Mouse (Mus musculus) megakaryocyte-erythroid progenitor cell, adult 5-6 weeks (primary cell): Measurements from ENCODE around the gene Ddx10. TPM values are rescaled to one million over a fixed set of nuclear protein-coding genes. Genes with fewer than 3 reads are reported as not detected.

Experiments
- ATAC-seq: replicated peaks from 2 replicates; pipeline ENCODE4 v1.8.0; 2016; ENCODE audit warnings: mild to moderate bottlenecking, inconsistent platforms; ENCODE audit not compliant: severe bottlenecking, poor library complexity, low FRiP score, low TSS enrichment
- total RNA-seq, 2 experiments: library from RNA; stranded (forward) in 1 of 2; stranded (reverse) in 1 of 2; fragments of 200-1000, 215-1000 nt in 1 of 2; fragments of >200 nt in 1 of 2; fragmentation: Nextera tagmentation in 1 of 2; gene quantifications; 2 replicates each; pipeline ENCODE4 v1.2.3; 2014 to 2017

The Ddx10 gene
- total RNA-seq (2014; fragmentation: Nextera tagmentation) (35.9 and 49.9 TPM in 2 replicates), total RNA-seq (2017) (117 TPM in 2 replicates)

DNA sequence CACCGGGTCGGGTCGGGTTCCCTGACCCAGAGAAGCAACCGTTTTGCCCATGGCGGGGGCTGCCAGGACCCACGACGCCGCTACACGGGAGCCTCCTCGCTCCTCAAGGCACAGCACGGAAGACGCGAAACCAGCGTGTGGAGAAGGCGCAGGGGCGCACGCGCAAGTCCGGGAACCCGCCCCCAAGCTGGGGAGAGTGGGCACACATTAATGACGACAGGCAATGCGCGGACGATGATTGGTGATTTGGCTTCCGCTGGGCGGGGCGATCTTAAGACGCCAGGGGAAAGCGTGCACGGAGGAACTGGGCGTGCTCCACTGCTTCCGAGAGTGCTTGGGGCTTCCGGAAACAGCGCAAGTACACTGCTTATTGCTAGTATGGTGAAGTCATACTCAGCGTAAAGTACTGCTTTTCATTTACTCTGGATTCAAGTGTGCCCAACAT lies at the start of gene Ddx10:
Gene Ddx10, minus strand, starts transcription at position 101 of the 445 bp plus-strand sequence.
- peak; percentile 100 for ATAC-seq

DNA sequence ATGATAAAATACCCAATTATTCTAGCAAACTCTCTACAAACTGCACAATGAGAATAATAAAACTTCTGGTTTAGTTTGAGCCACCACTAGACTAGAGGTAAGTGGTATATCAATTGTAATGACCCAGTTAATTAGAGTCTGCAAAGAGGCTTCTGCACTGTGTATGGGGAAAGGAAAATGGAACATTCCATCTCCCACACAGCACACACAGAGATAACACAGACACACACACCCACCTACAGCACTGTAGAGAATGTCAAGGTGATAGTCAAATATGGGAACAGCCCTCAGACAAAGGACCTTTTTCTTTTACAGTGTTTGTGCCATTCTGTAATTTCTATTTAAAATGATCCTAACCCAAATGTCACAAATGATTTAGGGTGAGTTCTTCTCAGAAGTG lies 45.0 kb upstream of the Ddx10 start:
- no peak for ATAC-seq

DNA sequence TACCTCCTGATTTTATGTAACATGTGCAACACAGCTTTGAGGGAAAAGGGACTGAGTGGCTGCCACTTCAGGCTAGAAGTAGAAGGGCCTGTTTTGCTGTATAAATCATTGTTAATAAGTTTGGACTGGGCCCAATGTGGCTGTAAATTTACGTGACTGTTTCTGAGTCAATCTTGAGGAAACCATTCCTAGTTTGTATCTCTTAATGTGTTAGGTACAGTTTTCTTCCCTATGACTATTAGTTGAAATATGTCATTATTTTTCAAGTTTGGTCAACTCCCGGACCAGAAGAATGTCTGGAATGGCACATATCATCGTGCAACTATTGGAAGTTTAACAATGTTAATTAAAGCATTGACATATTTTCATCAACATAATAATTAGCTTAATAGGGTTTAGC lies 42.2 kb upstream of the Ddx10 start:
- ATAC-seq, result no peak

DNA sequence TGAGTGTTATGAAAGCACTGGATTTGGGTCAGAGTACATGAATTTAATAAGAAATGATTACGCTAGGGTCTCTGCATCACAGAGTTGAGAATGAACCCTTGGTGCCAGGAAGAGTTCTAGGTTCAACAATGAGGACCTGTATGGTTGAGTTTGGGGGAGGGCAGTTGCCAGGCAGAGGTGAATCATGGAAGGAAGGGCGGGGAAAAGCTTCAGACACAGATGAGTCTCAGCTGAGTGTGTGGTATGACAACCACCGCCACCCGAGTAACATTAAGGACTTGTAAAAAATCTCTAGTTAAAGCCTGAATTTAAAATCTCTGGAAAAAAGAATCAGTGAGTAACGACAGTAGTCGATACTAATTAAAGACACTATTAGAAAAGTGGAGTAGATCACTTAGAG lies 38.9 kb upstream of the Ddx10 start:
- no peak for ATAC-seq

DNA sequence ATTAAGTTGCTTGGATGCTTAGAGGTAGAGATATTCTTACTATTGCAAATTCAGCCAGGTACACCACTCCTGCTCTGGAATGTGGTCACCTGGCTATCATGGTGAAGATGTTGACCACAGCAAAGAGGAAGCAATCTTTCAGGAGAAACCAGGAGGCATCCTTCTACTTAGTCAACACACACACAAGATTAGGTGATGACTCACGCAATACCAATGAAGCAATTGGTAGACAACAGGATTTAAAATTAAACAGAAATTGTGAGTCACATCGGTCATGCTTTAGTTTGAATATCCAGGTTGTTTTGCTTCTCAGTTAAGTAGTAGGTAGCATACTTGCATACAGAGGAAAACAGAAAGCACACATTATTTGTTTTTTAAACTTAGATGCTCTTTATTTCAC lies 31.1 kb upstream of the Ddx10 start:
- no peak for ATAC-seq

DNA sequence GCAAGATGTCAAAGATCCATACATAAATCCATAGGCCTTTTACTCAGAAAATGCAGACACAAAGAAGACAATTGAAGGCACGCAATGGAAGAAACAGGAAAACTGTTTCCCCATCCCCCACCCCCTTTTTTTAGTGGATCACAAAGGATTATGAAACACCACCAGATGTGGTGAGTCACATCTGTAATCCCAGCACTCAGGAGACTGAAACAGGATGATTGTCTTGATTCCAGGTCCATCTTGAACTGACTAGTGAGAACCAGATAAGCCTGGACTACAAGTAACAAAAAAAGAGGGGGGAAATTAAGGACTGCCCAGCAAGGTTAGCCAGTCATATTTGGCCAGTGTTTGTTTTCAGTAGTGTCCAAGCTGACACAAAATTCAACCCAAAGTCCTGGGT lies 28.5 kb upstream of the Ddx10 start:
- ATAC-seq, result no peak

DNA sequence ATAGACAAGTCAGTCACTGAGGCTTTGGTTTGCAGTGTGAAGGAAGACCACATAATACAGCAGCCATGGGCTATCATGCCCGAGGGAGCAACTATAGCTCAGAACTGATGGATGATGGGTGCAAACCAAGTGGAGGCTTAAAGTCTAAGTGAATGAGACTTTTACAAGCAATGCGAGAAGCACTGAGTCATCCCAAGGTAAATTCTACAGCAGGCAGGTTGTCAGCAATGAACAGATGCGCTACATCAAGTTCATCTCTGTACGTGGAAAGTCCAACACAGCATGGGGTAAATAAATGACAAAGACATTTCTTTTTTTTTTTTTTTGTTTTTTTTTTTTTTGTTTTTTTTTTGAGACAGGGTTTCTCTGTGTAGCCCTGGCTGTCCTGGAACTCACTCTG lies 24.9 kb upstream of the Ddx10 start:
- ATAC-seq, result no peak

DNA sequence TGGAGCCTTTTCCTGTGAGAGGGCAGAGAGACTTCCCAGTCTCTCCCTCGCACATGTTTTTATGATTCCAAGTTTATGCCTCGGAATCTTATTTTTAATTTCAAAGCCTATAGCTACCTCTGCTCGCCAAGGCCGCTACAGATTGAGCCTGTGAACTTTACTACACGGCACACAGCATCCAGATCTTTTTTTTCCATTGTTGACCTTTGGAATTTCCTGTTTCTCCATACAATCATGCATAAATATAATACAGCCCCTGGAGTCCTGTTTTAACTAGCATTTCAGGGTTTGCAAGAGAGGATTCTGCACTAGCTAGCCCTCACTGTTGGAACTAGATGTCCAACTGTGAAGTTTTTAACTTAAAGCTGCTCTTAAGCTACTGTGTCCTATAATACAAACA lies 24.4 kb upstream of the Ddx10 start:
- no peak for ATAC-seq

DNA sequence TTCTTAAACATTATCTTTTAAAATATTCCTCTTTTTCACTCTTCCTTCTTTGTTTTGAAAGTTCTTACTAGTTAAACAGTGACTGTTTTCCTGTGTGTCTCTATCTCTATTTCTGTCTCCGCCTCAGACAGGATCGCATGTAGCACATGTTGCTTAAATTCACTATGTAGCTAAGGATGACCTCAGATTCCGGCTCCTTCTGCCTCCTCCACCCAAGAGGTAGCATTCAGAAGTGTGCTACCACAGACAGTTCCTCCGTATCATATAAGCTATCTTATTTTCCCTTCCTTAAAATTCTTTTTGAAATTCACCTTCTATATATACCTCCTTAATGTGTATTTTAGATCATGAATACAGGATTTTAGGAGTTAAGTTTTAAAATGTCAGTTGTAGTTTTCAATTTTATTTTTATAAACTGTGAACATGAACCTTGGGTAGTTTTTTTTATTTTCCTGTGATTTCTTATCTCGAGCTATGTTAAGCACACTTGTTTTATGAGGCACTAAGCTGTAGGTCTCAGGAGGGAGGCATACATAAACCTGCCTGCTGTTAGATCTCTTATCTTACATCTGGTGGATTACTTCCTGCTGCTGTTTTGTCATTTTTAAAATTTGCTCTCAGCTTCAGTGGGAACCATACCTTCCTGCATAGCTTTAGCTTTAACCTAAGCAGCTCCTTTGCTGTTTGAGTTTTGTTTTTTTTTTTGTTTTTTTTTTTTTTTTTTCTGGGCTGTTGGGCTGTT lies 23.6 kb upstream of the Ddx10 start:
- ATAC-seq, result no peak; the same call in 1 of the 2 replicates

DNA sequence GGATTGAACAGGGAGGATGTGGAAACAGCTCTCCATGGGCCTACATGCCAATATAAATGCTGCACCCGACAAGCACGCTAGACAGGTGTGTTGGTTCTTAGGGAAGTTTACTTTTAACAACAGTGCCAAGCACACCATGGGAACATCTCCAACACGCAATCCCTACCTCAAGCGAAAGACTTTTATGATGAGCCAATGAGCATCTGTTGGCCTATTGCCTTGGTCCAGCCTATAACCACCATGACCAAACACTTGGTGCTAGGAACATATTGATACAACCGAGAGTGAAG lies 21.6 kb upstream of the Ddx10 start:
- no peak for ATAC-seq

DNA sequence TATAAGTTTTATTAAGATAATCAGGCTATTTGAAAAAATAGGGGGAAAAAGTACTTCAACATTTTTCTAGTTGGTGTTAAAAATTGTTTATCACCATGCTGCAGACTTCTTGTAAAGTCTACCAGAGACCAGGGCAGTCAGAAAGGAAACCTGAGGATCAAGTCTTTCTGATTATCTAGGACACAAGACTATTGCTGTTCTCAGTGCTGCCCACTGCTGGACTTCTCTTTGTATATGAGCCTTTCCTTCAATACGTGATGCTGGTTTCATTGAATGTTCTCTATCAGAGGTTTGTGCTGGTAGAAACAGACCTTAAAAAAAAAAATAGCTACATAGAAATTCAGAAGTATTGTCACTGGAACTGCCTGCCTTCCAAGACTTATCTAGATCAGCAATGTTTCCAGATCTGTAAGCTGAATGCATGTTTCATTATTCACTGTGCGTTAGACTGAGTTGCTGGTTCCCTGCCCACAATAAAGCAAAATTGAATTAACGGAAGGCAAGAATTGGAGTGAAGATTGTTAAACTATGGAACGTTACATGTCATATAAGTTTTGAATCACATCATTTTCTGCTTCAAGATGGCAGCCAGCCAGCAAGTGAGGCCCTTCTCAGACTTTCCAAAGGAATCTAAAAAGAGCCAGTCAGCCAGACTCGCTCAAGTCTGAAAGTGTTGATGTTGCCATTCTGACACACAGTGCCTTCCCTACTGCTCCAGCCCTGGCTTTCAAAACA lies 21.0 kb upstream of the Ddx10 start:
- ATAC-seq, result peak; percentile 90

DNA sequence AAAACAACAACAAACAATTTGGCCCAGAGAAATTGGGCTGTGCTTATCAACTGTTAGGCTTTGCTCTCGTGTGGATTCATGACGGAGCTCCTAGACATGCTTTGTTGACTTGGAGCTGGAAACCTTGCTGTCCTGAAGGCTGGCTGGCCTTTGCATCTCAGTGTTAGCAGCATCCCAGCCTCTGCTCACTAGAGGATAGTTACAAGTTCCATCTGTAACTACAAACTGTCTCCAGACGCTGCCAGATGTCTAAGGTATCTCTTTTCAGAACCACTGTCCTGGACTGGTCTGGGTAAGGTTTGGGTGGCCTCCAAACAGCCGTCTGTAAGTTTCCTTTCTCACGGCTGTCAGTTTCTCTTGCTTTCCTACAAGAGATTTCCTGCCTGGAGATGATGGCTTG lies 20.2 kb upstream of the Ddx10 start:
- ATAC-seq, result no peak

DNA sequence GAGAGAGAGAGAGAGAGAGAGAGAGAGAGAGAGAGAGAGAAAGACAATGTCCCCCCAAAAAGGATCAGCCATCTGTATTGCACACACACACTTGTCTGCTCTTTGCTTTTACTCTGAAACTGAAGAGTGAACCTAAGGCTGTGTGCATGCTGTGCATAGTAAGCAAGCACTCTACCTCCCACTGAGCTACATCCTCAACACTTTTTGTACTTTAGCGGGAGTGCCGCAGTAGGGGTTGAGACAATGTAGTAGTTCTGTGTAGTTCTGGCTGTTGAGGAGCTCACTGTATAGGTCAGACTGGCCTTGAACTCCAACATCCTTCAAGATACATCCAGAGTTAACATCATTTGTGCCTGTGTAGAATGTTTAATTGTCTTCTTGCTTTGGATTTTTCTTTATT lies 17.7 kb upstream of the Ddx10 start:
- no peak for ATAC-seq

DNA sequence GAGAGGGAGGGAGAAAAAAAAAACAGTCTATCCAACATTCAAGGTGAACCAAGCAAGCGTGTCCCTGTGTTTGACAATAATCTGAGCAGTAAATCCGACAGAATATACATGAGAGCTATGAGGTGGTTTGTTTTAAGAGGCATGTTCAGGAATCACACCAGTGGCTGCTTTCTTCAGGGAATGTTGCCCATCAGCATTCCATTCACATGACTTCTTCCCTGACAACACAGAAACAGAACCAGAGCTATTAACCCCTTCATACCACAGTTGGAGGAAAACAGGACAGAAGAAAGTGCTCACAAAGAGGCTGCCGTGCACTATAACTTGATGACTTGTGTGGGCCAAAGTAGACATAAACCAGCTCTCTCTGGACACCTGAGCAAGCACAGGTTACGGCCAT lies 16.5 kb upstream of the Ddx10 start:
- no peak for ATAC-seq

DNA sequence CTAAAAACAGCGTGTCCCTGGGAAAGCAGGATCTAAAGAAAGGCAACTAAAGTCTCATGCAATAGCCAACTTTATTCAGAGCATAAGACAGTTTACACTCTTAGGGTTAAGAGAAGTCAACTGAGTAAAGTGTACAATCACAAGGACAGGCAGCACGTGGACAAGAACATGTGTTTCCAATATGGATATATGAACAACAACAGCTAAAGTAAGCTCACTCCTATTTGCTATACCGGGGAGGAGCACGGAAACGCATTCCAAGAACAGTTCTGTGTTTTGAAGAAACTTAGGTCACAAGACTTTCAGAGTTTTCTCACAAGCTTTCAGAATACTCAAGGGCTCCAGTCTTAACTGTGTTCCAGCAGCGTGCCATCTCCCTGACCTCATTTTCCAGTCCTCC lies 10.3 kb upstream of the Ddx10 start:
- ATAC-seq, result no peak

DNA sequence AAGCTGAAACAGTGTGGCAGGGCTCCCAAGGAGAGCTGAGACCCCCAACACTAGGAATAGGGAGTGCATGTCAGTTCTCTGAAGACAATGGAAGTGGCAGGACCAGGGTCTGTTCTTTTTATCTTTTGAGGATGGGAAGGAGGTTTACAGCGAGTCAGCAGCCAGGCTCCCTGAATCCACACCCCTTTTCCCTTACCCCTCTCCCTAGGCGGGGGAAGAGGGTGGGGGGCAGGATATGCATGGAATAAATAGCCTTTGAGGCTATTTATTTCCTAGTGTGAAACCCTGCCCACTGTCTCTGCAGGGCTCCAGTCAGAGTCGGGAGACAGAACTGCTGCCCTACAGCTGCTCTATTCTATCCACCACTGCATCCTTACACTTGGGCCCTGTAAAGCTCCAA lies 9.9 kb upstream of the Ddx10 start:
- no peak for ATAC-seq

DNA sequence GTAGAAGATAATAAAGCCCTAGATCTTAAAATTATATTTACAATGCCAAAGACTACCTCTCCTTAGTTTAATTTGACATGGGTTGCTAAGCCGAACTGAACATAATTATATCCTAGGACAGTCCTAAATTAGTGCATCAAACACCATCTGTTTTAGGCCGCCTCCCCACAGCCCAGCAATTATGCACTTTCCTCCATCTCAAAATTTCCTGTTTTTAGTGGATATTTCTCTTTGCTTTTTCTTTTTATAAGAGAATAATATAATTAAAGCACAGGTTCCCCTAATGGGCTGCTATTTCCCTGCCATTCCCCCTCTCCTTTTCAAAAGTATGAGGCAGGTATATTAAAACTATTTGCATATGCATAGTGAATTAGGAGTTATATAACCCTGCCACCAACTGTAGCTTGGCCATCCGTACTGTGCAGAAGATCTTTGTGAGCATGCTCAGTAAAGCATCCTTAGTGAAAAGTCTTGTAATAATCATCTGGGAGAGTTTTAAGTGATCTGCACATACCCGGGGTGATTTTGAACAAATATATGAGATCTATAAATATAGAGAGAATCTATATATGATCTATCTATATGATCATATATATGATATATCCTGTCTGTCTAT lies 8.9 kb upstream of the Ddx10 start:
- ATAC-seq, result no peak

DNA sequence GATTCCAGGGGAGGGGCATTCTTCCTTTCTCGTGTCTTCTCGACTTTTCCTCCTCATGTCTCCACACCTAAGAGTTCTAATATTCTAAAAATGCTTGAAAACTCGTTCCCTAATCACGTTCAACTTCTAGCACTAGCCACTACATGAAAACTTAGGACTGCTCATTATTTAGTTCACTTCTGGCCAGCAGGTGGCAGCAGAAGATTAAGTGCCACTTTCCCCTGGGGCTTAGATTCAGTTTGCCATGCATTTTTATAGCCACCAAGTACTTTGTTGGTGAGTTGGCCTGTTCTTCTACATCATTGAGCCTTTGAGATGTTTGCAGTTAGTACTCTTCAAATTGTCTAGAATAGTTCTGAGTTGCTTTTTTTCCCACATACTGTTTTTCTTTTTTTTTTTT lies 6.5 kb upstream of the Ddx10 start:
- peak; percentile 84 for ATAC-seq

DNA sequence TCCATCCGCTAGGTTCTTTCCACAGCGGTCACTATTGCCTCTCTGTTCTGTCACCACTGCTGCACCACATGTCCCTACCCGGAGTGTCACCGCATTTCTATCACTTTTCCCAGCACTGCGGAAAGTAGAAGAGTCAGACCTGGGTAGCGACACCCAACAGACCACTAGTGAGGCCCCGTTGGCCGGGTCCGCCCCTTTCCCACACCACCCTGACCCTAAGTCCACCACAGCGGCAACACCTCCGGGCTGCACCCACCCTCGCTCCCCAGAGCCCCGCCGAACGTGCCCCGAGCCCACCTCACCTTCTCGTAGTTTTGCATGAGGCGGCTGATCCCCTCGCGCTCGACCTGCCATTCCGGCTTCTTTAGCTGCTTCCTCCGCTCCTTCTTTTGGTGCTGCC lies 337 bp downstream of the Ddx10 start:
- ATAC-seq, result peak; percentile 45

DNA sequence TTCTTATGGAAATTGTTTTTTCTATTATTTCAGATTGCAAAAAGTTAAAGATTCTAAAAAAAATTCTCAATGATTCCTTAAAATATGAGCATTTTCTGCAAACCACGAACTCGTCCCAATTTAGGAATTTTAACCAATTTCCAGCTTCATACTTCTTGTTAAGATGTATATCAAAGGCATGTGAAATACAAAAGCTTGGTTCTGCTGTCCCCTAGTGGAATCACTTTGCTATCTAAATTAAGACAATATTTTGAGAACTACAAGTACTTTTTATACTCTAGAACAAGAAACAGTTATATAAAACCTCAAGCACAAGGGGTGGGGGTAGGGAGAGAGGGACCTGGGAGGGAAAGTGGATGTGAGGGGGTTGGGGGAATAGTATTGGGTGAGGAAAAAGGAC lies 29.7 kb downstream of the Ddx10 start:
- ATAC-seq, result no peak

DNA sequence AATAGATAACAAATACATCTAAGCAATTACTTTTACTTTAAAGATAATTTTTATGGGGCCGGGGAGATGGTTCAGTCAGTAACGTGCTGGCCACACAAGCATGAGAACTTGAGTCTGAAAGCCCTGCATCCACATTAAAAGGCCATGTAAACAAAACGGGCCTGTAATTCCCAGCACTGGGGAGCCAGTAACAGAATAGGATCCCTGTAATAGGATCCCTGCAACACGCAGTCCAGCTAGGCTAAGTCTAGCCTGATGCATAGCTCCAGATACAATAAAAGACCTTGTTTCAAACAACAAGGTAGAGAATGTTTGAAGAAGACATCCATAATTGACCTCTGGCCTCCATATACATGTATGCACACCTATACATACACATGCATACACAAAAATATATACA lies 39.6 kb downstream of the Ddx10 start:
- ATAC-seq, result no peak
